Mouse (Mus musculus): ENCODE data around the gene Card11. TPM values are rescaled to one million over a fixed set of nuclear protein-coding genes. Genes with fewer than 3 reads are reported as not detected.

Card11 gene
- polyA plus RNA-seq, 1 experiment from 2014 or later, result 0.07 TPM

DNA sequence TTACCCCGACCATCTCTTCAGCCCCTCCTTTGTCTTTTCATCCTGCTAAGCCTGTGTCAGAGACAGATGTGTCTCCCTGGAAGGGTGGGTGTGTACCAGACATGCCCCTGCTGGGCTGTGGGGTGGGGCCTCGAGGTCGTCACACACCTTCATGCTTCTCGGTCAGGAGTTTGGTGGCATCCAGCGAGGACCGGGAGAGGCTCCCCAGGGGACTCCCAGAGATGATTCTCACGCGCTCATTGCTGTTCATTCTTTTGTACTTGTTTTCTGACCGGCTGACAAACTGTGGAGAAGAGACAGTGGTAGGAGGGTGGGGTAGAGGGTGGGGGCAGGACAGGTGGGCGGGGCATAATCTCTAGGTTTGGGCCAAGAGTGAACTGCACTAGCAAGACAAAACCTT, 120.2 kb downstream of the Card11 start:
- no peak overlapping the region for H3K27ac ChIP-seq (replicated peaks)
- H3K9me3 ChIP-seq (replicated peaks), result peaks cover 6% of the 10 kb centered on the region; the same call in 1 of the 2 replicates
- H3K27me3 ChIP-seq (ENCODE audit: low read depth, poor library complexity, severe bottlenecking), result no peaks in the 10 kb centered on the region
- WGBS, result 69% methylated on average over 10 of the region's 10 CpGs
- no peak for DNase-seq (ENCODE audit: low spot score)
- no peaks in the 10 kb centered on the region for H3K4me1 ChIP-seq
- no peak overlapping the region for H3K4me3 ChIP-seq
- no peaks in the 10 kb centered on the region for H3K36me3 ChIP-seq

DNA sequence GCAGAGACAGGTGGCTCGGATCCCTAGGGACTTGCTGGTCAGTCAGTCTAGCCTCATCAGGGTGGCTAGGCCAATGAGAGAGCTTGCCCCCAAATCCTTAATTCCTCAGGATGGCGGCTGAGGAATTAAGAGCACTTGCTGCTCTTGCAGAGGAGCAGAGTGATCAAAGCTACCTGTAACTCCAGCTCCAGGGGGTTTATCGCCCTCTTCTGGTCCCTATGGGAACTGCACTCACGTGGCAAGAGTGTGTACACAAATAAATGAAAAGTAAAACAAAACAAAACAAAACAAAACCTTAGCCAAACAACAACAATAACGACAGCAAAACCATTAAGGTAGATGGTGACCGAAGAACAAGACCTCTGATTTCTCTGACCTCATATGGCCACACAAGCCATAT, 121.7 kb downstream of the Card11 start:
- Histone ChIP-seq H3K4me1 (no peaks in the 10 kb centered on the region), H3K27ac (replicated peaks) (no peak overlapping the region), H3K9me3 (replicated peaks) (no peaks in the 10 kb centered on the region; the same call in 1 of the 2 replicates), H3K4me3 (no peak overlapping the region), H3K36me3 (no peaks in the 10 kb centered on the region), H3K27me3 (ENCODE audit: low read depth, poor library complexity, severe bottlenecking) (peaks cover 5% of the 10 kb centered on the region; the same call in 1 of the 2 replicates)
- no peak for DNase-seq (ENCODE audit: low spot score)
- WGBS, result 68% methylated on average over 6 of the region's 6 CpGs

DNA sequence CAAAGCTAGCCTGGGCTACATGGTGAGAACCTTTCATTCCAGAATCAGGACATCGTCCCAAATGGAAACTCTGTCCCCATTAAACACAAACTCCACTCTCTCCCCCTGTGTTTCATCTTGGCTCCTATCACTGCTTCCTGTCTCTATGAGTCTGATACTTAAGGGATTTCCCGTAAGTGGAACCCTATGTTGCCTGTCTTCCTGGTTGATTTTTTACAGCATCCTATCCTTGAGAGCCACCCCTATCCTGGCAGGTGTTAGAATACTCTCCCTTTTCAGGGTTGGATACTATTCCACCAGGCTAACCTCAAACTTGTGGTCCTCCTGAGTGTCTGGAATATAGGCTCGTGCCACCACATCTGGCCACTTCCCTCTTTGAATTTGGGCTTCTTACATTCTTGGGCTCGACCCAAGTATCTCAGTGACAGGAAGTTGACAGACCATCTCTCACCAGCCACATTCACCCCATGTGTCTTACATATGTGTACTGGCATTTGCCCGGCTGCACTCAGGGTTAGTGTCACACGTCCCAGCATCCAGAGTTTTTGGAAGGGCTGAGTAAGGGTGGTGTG, 126.6 kb downstream of the Card11 start:
- Histone ChIP-seq H3K27me3 (ENCODE audit: low read depth, poor library complexity, severe bottlenecking) (peaks cover 5% of the 10 kb centered on the region; the same call in 1 of the 2 replicates), H3K4me3 (no peak overlapping the region), H3K4me1 (peaks cover 25% of the 10 kb centered on the region), H3K36me3 (no peaks in the 10 kb centered on the region), H3K27ac (replicated peaks) (no peak overlapping the region), H3K9me3 (replicated peaks) (no peaks in the 10 kb centered on the region; the same call in 1 of the 2 replicates)
- WGBS, result 83% methylated on average over 6 of the region's 6 CpGs
- no peak for DNase-seq (ENCODE audit: low spot score)

DNA sequence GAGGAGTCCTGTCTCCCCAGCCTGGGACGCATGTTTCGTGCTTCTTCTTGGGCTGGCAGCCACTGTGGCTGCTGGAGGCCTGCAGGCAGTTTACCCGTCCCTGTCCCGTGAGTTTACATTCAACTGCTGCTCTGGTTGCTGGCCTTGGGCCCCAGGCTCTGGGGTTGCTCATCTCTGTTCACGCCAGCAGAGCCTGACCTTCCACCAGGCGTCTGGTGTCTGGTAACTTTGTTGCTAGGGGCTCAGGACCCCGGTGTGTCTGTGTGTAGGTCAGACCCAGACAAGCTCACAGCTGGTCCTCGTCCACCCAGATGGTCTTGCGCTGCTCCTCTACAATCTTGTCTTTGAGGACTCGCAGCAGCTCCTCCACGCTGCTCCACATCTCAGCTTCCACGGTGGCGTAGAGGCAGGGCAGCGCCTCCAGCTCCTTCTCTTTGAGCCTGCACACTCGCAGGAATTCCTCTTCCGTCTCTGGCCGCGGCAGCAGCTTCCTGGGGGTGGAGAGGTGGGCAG, 127.3 kb downstream of the Card11 start:
- peaks cover 25% of the 10 kb centered on the region for H3K4me1 ChIP-seq
- 23% methylated on average over 18 of the region's 18 CpGs for WGBS
- peaks cover 5% of the 10 kb centered on the region; the same call in 1 of the 2 replicates for H3K27me3 ChIP-seq (ENCODE audit: low read depth, poor library complexity, severe bottlenecking)
- H3K36me3 ChIP-seq, result no peaks in the 10 kb centered on the region
- H3K27ac ChIP-seq (replicated peaks), result peak overlapping the region; percentile 28; the same call in 1 of the 2 replicates
- peak overlapping the region; percentile 24 for H3K4me3 ChIP-seq
- H3K9me3 ChIP-seq (replicated peaks), result no peaks in the 10 kb centered on the region; the same call in 1 of the 2 replicates
- DNase-seq (ENCODE audit: low spot score), result peak; percentile 40

DNA sequence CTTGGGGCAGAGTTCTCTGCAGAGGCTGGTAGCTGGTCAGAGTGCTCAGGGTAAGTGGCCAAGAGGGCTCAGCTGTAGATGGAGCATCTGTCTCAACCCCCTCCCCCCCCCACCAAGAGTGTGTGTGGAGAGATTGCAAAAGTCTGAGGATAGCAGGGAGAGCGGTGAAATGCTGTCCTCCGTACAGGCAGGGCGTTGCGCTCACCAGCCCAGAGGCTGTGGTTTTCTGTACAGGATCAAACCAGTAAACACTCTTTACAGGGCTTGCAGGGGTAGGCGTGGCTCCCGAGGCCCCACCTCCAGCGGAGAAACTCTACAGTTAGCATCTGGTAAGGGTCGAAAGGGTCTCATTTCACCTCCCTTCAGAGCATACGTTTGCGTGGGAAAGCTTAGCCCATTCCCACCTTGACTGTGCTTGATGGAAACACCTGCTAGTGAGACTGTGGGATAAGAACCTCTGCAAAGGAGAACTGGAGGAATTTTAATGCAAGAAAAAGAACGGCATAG, 127.8 kb downstream of the Card11 start:
- no peaks in the 10 kb centered on the region; the same call in 1 of the 2 replicates for H3K9me3 ChIP-seq (replicated peaks)
- peak overlapping the region; percentile 24; the same call in 1 of the 2 replicates for H3K4me3 ChIP-seq
- peaks cover 25% of the 10 kb centered on the region for H3K4me1 ChIP-seq
- no peaks in the 10 kb centered on the region for H3K36me3 ChIP-seq
- 25% methylated on average over 11 of the region's 11 CpGs for WGBS
- no peak for DNase-seq (ENCODE audit: low spot score)
- H3K27me3 ChIP-seq (ENCODE audit: low read depth, poor library complexity, severe bottlenecking), result peaks cover 5% of the 10 kb centered on the region; the same call in 1 of the 2 replicates
- H3K27ac ChIP-seq (replicated peaks), result peak overlapping the region; percentile 28; the same call in 1 of the 2 replicates

DNA sequence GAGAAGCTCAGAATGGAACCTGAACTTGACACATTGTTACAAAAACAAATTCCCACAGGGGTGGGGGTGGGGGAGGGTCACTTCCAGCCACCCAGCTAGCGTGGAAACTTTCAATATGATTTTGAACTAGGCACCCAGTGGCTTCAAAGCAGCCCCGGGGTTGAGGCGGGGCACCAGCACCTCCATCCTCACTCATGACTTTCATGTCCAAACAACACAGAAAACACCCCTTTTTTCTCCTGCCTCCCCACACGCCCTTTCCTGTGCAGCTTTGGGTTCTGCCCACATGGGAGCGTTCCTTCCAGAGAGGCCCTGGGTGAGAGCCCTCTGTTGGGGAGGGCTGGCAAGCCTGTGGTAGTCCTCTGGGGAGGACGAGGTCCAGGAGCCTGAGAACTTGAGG, 129.1 kb downstream of the Card11 start:
- Histone ChIP-seq H3K36me3 (no peaks in the 10 kb centered on the region), H3K9me3 (replicated peaks) (no peaks in the 10 kb centered on the region), H3K27ac (replicated peaks) (no peak overlapping the region), H3K27me3 (ENCODE audit: low read depth, poor library complexity, severe bottlenecking) (peaks cover 5% of the 10 kb centered on the region; the same call in 1 of the 2 replicates), H3K4me1 (peaks cover 25% of the 10 kb centered on the region), H3K4me3 (no peak overlapping the region)
- no peak for DNase-seq (ENCODE audit: low spot score)
- 73% methylated on average over 6 of the region's 6 CpGs for WGBS

DNA sequence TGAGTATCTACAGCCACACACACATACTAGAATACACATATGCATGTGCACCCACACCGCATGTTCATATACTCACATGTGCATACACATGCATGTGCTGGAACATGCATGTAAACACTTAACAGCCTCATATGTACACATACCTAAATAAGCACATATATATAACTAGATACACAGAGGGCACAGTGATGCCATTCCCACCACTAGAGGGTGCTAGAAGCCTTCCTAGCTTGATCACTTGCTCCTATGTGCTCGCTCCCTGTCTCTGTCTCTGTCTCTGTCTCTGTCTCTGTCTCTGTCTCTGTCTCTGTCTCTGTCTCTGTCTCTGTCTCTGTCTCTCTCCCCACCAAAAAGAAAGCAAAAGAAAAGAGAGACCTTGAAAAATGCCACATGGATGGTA, 131.3 kb downstream of the Card11 start:
- WGBS, result 72% methylated on average over 2 of the region's 2 CpGs
- DNase-seq (ENCODE audit: low spot score), result peak; percentile 44
- H3K27ac ChIP-seq (replicated peaks), result no peak overlapping the region
- no peak overlapping the region for H3K4me3 ChIP-seq
- H3K27me3 ChIP-seq (ENCODE audit: low read depth, poor library complexity, severe bottlenecking), result peaks cover 2% of the 10 kb centered on the region; the same call in 1 of the 2 replicates
- no peaks in the 10 kb centered on the region for H3K36me3 ChIP-seq
- H3K9me3 ChIP-seq (replicated peaks), result no peaks in the 10 kb centered on the region
- peaks cover 25% of the 10 kb centered on the region for H3K4me1 ChIP-seq

DNA sequence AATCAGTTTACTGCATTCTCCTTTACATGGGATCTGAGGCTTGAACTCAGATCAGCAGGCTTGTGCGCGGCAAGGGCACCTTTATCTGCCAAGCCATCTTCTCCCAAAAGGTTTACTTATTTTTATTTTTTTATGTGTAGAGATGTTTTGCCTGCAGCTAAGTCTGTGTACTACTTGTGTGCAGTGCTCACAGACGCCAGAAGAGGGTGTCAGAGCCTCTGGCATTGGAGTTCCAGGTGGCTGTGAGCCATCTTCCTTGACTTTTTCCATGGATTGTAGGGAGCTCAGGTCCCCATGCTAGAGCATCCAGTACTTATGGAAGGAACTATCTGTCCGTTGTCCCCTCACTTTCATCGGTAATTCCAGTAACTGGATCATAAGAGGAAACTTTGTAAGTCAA, 140.7 kb downstream of the Card11 start:
- Histone ChIP-seq H3K36me3 (no peaks in the 10 kb centered on the region), H3K9me3 (replicated peaks) (no peaks in the 10 kb centered on the region), H3K27ac (replicated peaks) (no peak overlapping the region), H3K4me3 (no peak overlapping the region), H3K27me3 (ENCODE audit: low read depth, poor library complexity, severe bottlenecking) (no peaks in the 10 kb centered on the region), H3K4me1 (peaks cover 11% of the 10 kb centered on the region)
- no peak for DNase-seq (ENCODE audit: low spot score)
- WGBS, result 86% methylated on average over 5 of the region's 5 CpGs

DNA sequence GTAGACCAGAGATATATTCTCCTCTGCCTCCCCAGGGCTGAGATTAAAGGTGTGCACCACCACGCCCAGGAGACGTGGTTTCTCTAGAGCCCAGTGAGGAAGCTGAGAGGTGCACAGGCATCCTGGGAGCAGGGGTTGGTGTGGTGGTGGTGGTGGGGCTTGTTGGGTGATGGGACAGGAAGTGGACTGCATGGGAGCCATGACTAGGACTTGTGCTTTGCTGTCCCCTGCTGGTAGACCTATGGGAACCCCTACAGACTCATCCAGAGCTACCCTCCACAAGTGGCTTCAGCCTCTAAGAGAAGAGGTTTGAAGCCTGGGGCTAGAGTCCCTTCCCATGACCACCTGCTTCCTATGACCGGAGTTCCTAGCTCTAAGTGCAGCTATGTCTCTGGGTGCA, 142.0 kb downstream of the Card11 start:
- no peaks in the 10 kb centered on the region for H3K9me3 ChIP-seq (replicated peaks)
- 90% methylated on average over 3 of the region's 3 CpGs for WGBS
- peaks cover 18% of the 10 kb centered on the region for H3K4me1 ChIP-seq

DNA sequence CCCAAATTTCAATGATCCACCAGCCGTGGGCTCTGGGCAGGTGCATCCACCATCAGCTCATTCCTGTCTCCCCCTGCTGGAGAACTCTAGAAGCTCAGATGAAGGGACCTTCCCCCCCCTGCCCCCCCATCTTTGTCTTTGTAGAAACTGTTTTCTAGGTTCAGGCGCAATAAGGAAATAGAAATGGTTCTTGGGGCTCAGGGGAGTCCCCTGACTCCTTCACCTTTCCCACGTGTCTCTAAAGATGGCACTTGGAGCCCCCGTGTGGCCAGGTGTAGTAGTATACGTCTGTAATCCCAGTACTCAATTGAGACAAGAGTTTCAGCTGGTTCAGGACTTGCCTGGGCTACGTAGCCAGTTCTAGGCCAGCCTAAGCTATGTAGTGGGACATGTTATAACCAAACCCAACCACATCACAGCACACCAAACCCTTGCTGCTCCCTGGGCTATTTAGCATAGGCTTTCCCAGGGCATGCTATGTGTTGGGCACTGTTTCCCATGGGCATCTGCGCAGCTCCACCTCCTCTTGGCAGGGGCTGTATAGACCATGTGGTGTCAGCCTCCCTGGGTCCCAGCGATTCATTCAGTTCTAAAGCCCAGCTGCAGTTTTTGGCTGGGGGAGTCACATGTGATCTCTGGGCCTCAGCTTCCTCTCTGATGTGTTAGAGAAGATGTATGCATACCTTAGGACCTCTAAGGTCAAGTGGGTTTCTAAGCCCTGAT, 142.8 kb downstream of the Card11 start:
- WGBS, result 57% methylated on average over 8 of the region's 8 CpGs
- Histone ChIP-seq H3K36me3 (no peaks in the 10 kb centered on the region), H3K4me3 (no peak overlapping the region), H3K27ac (replicated peaks) (no peak overlapping the region), H3K4me1 (peaks cover 18% of the 10 kb centered on the region), H3K9me3 (replicated peaks) (no peaks in the 10 kb centered on the region), H3K27me3 (ENCODE audit: low read depth, poor library complexity, severe bottlenecking) (no peaks in the 10 kb centered on the region)
- no peak for DNase-seq (ENCODE audit: low spot score)

More for the DNA sequence above, 142.0 kb downstream of the Card11 start:
- Histone ChIP-seq H3K4me3 (no peak overlapping the region), H3K27me3 (ENCODE audit: low read depth, poor library complexity, severe bottlenecking) (no peaks in the 10 kb centered on the region), H3K27ac (replicated peaks) (no peak overlapping the region), H3K36me3 (no peaks in the 10 kb centered on the region)
- DNase-seq (ENCODE audit: low spot score), result no peak

DNA sequence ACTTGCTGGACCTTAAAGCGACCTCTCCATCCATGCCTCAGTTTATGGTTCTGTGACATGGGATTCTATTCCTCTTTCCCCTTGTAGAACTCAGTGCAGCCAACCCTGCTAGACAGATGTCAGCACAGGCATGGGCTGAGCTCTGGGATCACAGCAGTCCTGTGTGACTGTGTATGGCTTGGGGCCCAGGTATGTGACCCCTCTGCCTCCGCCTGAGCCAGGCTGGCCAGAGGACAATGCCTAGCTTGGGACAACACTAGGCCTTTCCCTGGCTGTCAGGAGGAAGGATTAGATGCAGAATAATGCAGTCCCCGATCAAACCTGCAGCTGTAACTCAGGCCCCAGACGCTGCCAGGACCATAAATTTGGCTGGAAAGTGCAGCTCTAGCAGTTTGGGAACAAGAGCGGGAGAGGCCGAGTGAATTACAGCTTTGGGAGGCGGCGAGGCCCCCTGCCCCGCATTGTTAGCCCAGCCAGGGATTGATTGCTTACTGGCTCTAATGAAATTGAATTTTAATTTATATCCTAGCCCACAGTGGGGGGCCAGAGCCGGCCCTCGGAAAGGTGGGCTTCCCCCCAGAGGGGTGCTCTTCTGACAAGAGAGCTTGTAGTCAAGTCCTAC, 144.4 kb downstream of the Card11 start:
- H3K27ac ChIP-seq (replicated peaks), result peak overlapping the region; percentile 61
- DNase-seq (ENCODE audit: low spot score), result no peak
- peaks cover 18% of the 10 kb centered on the region for H3K4me1 ChIP-seq

DNA sequence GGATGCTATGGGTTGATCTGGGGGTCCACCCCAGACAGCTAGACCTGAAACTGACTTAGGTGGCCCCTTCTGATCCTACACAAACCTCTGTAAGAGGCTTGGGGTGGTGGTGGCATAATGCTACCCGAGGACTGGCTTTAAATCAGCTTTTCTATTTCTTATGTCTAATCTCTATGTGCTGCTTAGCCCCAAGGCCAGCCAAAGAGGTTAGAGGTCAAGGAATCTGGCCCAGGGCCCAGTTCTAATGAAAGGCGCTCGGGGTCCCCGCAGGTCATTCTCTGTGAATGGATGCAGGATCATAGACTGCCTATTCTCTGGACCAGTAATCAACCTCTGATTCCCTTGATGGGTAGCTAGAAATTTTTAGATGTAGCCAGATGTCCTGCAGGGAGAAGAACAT, 145.7 kb downstream of the Card11 start:
- Histone ChIP-seq H3K36me3 (no peaks in the 10 kb centered on the region), H3K9me3 (replicated peaks) (peaks cover 10% of the 10 kb centered on the region; the same call in 1 of the 2 replicates), H3K4me1 (peaks cover 18% of the 10 kb centered on the region), H3K4me3 (no peak overlapping the region), H3K27ac (replicated peaks) (no peak overlapping the region), H3K27me3 (ENCODE audit: low read depth, poor library complexity, severe bottlenecking) (no peaks in the 10 kb centered on the region)
- WGBS, result 71% methylated on average over 4 of the region's 4 CpGs
- no peak for DNase-seq (ENCODE audit: low spot score)

More for the DNA sequence above, 144.4 kb downstream of the Card11 start:
- Histone ChIP-seq H3K36me3 (no peaks in the 10 kb centered on the region), H3K9me3 (replicated peaks) (peaks cover 7% of the 10 kb centered on the region; the same call in 1 of the 2 replicates), H3K4me3 (no peak overlapping the region), H3K27me3 (ENCODE audit: low read depth, poor library complexity, severe bottlenecking) (no peaks in the 10 kb centered on the region)
- 65% methylated on average over 11 of the region's 11 CpGs for WGBS
